Mouse (Mus musculus): ENCODE data around the gene Nsd1. TPM values are rescaled to one million over a fixed set of nuclear protein-coding genes. Genes with fewer than 3 reads are reported as not detected.

Nsd1 gene
- 100 to 1,000 TPM in 1 of 2 experiments, 10 to 100 TPM in 1; 92.1 to 115 TPM for total RNA-seq (2023)

DNA sequence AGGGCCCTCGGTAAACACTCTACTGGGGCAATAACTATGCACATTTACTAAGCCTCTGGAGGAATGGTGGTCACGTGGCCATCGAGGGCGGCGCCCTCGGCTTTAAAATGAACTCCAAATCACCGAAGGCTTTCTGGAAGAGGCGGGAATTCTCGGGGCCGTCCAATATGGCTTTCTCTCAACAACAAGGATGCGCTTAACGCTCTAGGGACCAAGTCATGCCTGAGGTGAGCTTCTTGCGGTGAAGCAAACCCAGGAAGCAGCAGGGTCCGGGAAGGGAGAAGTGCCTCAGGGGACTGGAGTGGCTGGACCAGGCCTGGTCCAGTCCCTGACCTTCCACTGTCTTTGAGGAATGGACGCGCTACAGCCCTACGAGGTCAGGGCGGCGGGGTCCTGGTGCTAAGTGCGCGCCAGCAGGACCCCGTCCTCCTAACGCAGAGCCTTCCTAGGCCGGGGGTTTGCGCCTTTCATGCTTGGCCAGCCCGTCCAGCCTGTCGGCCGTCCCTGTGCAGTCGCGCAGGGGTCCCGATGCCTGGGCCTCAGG is at the start of gene Nsd1:
Gene Nsd1 (plus strand): TSS at position 134 of the 544 bp plus-strand sequence.

DNA sequence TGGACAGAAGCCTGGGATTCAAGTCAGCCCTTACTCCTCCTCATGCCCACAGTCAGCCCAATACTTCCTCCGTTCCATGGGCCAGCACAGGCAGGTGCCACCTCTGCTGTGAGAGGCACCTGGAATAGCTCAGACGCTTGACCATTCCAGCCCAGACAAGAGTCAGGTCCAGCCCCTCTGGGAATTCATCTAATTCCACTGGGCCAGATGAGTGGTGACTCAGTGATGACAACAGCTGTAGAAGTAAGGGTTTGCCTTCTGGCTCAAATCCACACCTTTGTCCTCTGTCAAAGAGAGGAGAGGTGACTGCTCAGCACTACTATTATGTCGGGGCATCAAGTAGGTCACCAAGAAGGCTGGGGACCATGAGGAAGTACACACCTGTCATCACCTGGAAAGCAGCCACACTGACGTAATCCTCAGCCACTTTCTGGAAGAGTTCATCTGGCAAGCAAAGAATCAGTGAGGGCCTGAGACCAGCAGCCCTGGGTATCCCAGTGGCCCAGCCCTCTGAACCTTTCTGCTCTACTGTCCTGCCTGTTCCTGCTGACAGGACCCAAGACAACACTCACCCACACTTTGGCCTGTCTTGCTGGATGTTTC is 110.5 kb downstream of the Nsd1 start, which contains the start of gene Prelid1:
Gene Prelid1 (plus strand): TSS at position 570 of the 603 bp plus-strand sequence.

DNA sequence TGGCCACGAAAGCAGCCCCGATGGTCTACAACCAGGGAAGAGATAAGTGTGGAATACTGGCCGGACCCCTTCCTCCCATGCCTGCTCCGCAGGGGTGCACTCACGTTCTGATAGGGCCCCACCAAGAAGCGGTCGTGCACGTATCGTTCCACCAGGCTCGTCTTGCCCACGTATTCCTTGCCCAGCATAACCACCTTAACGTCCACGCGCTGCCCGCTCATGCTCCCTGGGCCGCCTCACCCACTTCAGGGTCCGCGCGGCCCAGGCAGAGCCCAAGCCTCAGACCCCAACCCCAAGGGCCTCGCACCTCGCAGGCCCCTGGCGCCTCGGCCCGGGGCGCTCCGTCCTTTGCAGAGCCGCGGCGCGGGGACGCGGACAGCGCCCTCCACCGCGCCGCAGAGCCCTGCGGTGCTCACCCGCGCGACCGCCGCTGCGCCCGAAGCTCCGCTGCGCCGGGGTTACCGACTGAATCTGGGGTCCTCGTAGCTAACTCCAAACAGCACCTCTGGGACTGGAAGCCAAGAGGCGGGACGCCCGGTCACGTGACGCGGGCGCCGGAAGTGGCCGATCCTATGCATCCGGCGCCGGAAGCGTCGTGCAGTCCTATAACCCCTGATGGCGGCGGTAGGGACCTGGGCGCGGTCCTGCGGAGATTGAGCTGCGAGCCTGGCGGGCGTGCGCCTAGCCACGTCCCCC is 112.0 kb downstream of the Nsd1 start, which contains the start of gene Rab24:
Gene Rab24 (minus strand): TSS at position 513 of the 696 bp plus-strand sequence.

DNA sequence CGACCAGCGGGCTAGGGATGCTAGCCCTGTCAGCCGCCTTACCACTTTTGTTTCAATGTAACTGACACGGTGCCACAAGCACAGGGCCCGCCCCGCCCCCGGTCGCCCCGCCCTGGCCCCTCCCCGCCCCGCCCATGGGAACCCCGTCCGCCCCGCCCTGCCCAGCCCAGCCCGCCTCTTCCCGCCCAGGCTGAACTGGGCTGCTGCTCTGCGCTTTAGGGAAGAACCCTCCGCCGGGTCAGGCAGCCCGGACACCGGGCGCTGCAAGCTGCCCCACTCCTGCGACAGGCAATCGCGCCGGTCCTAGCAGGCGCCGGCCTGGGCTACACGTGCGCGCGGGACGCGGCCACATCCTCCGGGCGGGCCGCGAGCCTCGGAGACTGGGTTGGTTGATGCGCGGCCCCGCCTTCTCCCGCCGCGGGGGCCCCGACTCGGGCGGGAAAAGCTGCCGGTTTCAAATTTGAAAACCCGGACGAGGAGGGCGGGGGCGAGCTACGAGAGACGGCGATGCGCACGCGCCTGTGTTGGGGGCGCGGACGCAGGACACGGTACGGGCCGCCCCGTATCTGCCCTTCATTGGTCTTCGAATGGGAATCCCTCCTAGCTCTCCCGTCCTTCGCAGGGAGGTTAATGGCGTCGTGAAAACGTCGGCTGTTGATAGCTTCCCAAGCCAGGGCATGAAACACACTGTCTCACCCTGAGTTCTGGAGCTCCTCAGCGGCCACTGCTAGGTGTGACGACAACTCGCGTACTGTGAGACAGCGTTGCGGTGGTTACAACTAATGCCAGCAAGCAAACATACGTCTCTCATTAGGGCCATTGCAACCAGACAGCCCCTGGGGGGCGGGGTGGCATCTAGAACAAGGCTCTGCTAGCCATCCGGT is 120.3 kb downstream of the Nsd1 start, which contains the start of gene Mxd3:
Gene Mxd3 (minus strand): TSS at position 141 of the 884 bp plus-strand sequence.

DNA sequence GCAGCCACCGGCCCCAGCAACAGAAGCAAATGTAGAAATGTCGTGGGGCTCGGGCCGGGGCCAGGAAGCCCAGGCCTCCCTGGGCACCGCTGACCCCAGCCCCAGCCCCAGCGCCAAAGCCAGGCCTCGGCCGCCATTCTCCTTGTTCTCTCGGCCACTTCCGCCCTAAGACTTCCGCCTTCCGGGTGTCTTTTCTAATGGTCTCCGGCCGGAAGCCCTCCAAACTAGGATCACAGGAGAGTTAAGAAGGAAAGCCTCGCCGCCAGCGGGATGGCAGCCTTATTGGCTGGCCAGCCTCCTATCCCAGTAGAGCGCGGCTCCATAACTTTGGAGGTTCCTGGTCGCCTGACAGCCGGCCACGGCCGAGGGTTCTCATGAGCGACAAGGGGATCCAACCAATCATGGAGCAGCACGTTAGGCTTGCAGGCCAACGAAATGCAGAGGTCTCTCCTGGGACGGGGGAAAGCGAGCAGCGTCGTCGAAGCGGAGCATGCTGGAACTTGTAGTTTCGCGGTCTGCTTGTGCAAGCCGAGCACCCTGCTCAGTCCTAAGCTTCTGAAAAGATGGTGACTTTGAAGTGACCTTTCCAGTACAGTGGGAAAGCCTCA is 153.0 kb downstream of the Nsd1 start, which contains the start of gene Lman2:
Gene Lman2 (minus strand): TSS at position 331 of the 608 bp plus-strand sequence.

Other genes starting within 250 kb of the Nsd1 start
- 100 to 1,000 TPM; 388 to 393 TPM for gene Hk3, start 188.4 kb upstream of the Nsd1 start, total RNA-seq (2023)
- gene Uimc1, start 109.5 kb upstream of the Nsd1 start, total RNA-seq (2023) = 10 to 100 TPM; 38.8 to 41.7 TPM
- gene Zfp346, start 104.5 kb upstream of the Nsd1 start, total RNA-seq (2023) = 10 to 100 TPM in 1 of 2 experiments, 1 to 10 TPM in 1; 9.2 to 11.9 TPM
- not detected for gene Gm17617, start 76.2 kb upstream of the Nsd1 start, total RNA-seq (2023)
- gene Fgfr4, start 57.1 kb upstream of the Nsd1 start, total RNA-seq (2023) = not detected
- gene Prelid1, start 110.7 kb downstream of the Nsd1 start, total RNA-seq (2023) = 100 to 1,000 TPM; 202 to 217 TPM
- 10 to 100 TPM; 71.5 to 92.3 TPM for gene Rab24, start 112.2 kb downstream of the Nsd1 start, total RNA-seq (2023)
- gene Mxd3, start 120.0 kb downstream of the Nsd1 start, total RNA-seq (2023) = 10 to 100 TPM; 18.4 to 20.5 TPM
- 10 to 100 TPM; 78.0 to 83.3 TPM for gene Lman2, start 153.0 kb downstream of the Nsd1 start, total RNA-seq (2023)
- gene Rgs14, start 159.9 kb downstream of the Nsd1 start, total RNA-seq (2023) = 100 to 1,000 TPM in 1 of 2 experiments, 10 to 100 TPM in 1; 92.7 to 109 TPM
- gene Slc34a1, start 188.4 kb downstream of the Nsd1 start, total RNA-seq (2023) = not detected
- not detected for gene Pfn3, start 205.4 kb downstream of the Nsd1 start, total RNA-seq (2023)
- 1 to 10 TPM; 1.4 to 2.0 TPM for gene F12, start 217.0 kb downstream of the Nsd1 start, total RNA-seq (2023)
- gene Grk6, start 235.3 kb downstream of the Nsd1 start, total RNA-seq (2023) = 100 to 1,000 TPM; 194 to 214 TPM

All from neutrophil, adult 83 days (primary cell).